Mouse (Mus musculus) frontal cortex, adult (tissue): ENCODE results near the gene Kat2a.

ENCODE experiments used
- ATAC-seq: cut with Nextera tagmentation; 2 replicates; pipeline ENCODE4 v1.9.2; 2017; ENCODE audit warnings: mild to moderate bottlenecking, moderate library complexity, mixed read lengths; ENCODE audit not compliant: low TSS enrichment

The Kat2a gene

DNA sequence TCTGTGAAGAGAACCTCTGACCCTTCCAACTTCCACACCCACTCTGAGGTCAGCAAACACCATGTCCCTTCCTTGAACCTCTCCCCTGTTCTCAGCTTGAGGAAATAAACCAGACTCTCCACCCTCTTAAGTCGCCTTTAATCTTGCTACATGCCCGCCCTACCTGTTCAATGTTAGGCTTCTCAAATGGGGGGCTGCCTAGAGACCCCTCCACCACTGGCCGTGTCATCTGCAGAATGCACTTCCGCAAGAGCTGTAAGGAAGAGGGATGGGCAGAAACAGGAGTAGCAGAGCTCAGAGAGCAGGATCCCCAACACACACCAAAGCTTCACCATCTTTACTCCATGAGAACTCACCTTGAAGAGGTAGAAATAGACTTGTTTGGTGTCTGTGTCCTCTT lies 1.3 kb downstream of the Kat2a start:
- ATAC-seq = no peak

DNA sequence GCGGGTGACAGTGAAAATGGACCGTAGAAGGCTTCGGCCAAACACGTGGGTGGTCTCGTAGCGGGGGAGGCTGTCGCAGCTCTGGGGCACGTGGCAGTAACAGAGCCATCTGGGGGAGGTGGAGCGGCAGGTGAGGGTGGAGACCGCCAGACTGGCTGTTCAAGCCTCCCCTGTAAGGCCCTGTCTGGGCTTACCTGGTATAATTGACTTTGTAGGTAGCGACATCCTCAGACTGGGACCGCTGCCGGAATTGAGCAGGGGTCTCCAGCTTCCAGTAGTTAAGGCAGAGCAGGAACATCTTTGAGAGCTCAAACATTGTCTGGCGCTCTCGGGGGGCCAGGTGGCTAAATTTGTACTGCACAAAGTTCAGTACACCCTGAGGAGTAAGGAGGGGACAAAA lies 1.7 kb downstream of the Kat2a start:
- no peak for ATAC-seq

DNA sequence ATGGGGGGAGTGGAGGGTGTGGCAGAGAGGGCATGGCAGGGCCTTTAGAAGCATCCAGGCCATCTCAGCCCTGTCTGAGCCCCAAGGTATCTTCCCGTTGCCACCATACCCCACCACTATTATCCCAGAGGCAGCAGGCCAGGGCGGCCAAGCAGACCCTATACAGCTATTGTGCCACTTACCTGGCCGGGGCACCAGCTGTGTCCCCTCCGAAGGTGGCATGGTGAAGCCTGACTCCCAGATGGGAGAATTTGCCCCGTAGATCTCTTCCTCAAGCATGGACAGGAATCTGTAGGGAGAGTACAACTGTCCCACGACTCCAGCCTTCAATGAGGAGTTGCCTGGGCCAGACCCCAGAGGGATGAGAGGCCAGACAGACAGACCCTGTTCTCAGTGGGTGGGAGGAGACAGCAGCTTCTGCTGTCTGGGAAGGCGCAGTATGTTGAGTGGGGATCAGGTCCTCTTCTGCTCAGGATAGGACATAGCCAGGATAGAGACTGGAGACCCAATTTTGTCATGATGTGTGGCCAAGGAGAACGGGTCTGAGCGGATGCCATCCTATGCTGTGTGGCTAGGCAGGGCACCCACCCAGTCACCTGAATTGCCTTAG lies 3.0 kb downstream of the Kat2a start:
- ATAC-seq = no peak

- no peak for ATAC-seq
These were observed 7.0 kb downstream of the Kat2a start for GRCm38 (mm10) chr11:100705095-100705747.

- no peak for ATAC-seq
These were observed 8.3 kb downstream of the Kat2a start, which contains the start of gene Dhx58 for GRCm38 (mm10) chr11:100703851-100704531. Dhx58 (minus strand) TSS chr11:100704271.

- no peak for ATAC-seq
These were observed 8.9 kb downstream of the Kat2a start for GRCm38 (mm10) chr11:100703366-100703765.

DNA sequence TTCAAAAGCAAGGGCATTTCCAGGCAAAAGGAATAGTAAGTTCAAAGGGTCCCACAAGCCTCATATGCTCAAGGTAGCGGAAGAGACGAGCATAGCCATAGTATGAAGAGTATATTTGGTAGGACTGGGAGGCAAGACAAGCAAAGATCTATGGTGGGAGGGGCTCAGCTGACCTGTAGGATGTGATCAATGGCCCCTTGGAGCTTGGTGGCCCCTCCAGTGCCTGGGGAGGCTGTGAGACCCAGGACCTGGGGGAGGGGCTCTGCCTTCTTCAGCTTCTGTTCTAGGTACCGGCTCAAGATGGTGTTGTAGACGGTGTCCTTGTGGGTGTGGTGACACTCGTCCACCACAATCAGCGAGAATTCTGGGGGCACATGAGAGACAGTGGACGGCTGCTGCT lies 9.4 kb downstream of the Kat2a start:
- ATAC-seq = no peak

DNA sequence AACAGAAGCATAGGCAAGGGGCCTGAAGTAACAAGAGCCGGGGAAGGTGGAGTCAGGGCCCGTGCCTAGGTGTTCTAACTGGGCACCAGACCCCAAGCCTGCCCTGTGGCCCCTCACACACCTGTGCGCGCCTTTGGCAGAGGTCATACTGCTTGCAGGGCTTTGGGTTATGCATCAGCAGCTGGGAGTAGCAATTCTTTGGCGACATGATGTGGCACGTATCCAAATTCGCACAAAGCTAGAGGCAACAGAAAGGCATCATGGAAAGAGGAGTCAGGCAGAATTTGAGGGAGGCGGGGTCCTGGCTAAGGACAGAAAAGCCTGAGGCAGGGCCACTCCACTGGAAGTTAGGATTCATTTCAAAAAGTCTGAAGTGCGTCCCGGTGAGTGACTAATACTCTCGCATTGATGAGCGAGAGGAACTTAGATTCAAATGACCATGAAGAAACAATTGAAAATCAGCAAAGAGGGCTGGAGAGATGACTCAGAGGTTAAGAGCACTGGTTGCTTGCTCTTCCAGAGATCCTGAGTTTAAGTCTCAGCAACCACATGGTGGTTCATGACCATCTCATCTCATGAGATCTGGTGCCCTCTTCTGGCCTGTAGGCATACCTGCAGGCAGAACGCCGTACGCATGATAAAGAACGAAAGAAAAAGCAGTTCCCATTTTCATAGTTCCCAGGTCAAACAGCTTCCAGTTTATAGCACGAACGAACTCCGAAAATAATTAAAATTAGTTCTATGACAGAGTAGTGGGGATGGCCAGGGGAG lies 10.0 kb downstream of the Kat2a start:
- 0 out of 2 replicates have a peak, but pooled peaks have one; percentile 54 for ATAC-seq

DNA sequence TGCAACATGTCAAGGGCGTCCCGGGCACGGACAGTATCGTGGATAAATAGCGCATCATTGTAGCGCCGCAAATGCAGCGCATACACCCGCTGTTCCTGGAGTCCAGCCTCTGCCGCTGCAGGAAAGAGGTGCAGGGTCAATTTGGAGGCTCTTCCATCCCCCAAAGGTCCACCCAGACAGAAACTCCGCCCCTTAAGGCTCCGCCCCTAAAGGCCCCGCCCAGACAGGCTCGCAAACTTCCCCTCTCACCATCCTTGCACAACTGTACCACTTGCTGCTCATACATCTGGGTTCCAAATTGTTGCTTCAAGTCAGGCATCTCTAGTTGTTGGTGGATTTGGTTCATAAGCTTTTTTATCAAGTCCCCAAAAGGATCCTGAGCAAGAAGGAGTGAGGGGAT lies 11.0 kb downstream of the Kat2a start:
- no peak for ATAC-seq

- ATAC-seq = no peak
These were observed 11.6 kb downstream of the Kat2a start for GRCm38 (mm10) chr11:100700710-100701109.

DNA sequence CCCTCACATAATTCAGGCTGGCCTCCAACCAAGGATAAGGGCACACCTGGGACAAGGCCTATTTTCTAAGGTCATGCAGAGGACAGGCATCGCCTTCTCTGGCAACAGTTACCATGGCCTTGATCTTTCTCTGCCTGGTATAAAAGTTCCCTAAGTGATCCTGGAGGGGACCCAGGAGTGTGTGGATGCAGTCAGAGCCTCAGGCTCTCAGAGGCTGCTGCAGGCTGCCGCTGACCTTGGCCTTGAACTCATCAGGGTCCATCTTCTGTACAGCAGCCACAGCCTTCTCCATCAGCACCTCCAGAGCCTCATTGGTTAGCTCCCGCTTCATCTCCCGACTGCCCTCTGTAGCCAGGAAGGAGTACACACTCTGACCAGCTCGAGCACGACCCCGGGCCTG lies 14.3 kb downstream of the Kat2a start:
- no peak for ATAC-seq

DNA sequence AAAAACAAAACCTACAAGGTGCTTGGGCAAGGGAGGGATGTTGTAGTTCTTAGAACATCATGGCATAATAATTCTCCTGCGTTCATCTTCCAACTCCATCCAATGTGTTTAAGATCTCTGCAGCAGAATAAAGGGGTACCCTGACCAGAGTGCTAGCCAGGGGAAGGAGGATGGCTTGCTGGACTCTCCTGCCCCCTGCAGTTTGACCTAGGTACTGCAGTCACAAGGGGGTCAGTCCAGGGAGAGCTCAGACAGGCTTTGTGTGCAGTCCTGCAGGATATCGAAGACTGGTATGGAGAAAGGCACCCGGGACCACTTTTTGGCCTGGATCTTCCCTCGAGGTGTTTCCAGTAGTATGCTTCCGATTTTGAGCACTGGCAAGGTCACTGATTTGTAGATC lies 17.3 kb downstream of the Kat2a start:
- no peak for ATAC-seq

DNA sequence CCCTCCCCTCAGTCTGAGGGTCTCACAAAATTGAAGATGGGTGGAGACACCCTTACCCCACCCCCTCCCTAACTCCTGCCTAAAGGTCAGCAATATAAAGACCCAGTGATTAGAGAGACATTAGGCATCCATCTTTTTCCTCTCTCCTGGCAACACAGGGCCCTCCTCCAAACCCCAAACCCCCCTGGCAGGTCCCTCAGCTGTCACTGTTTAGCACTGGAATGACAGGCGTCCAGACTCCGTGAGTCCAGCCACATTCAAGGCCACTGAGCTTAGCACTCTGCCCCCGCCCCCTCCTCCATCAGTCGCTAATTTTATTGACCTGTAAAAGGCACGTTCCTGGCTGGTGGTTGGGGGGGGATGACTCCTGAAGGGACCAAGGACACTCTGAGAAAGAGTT lies 19.1 kb downstream of the Kat2a start:
- no peak for ATAC-seq

DNA sequence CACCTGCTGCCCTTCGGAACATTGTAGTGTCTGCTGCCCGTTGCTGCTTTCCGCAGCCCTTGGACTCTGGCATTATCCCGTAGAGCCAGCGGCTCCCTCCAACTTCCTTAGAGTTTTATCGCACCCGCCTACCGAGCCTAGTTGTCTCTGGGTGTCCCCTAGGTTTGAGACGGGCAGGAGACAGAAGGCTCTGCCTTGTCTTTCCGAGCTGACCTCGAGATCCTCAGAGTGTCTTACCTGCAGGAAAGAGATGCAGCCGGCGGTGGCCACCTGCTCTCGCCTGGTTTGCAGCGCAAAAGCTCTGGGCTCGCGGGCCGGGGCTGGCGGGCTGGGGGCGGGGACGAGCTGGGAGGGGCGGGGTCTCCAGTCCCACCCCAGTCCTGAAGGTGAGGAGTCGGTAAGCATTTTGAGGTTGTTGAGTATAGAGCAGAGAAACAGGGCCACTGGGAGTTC lies 20.1 kb downstream of the Kat2a start, which contains the start of gene Zfp385c:
Gene Zfp385c, minus strand, starts transcription at position 292 of the 453 bp plus-strand sequence.
- ATAC-seq = no peak

- peak; percentile 23; the same call in 1 of the 2 replicates for ATAC-seq
These were observed 21.9 kb downstream of the Kat2a start for GRCm38 (mm10) chr11:100690389-100690788.

GRCm38 (mm10) chr11:100688443-100688842 lies 23.8 kb downstream of the Kat2a start:
- no peak for ATAC-seq

DNA sequence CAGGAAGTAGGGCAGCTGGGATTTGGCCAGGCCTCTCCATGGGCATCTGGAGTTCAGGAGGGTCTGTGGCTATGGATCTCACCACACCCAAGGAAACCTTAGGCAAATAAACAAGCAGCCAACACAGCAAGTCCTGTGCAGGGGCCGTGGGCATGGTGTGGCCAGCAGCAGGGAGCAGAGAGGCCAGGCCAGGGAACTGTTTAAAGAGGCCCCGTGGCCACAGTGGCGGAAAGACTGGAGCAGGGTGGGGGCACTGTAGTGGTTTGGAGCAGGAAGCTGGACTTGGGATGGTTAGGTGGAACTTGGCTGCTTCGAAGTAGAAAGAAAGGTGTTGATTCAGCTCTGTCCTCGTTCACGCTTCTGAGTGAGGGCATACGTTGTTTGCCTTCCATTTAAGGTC lies 25.0 kb downstream of the Kat2a start:
- ATAC-seq = no peak

GRCm38 (mm10) chr11:100685371-100685770 lies 26.9 kb downstream of the Kat2a start:
- ATAC-seq = no peak

DNA sequence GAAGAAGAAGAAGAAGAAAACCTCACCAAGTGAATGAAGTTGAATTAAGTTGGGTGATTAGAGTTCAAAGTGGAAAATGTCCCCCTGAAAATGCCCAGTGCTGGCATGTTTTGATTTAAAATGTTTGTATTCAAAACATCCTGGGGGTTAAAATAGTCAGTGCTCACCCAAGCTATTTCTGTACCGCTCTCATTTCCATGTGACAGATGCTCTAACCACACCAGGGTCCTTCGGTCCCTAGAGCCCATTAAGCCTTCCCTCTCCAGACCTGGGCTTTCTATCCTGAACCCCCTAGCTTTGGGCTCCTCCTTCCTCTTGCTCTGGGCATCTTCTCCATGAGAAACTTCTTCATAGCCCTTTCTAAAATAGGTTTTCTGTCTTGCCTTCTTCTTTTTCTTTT lies 28.2 kb downstream of the Kat2a start:
- no peak for ATAC-seq

DNA sequence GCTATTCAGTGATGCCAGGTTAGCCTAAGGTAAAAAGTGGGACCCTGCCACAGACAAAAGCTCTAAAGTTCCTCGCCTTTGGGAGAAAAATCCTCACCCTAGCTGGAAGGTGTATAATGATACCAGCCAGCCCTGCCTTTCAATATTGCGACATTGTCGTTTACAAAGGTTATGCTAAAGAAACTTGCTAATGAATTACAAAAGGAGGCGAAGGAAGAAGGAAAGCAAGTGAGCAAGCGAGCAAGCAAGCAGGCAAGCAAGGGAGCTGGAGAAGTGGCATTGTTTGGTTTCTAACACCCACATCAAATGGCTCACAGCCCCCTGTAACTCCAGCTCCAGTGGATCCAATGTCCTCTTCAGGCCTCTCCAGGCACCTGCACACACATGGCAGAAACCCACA lies 29.7 kb downstream of the Kat2a start:
- ATAC-seq = no peak

DNA sequence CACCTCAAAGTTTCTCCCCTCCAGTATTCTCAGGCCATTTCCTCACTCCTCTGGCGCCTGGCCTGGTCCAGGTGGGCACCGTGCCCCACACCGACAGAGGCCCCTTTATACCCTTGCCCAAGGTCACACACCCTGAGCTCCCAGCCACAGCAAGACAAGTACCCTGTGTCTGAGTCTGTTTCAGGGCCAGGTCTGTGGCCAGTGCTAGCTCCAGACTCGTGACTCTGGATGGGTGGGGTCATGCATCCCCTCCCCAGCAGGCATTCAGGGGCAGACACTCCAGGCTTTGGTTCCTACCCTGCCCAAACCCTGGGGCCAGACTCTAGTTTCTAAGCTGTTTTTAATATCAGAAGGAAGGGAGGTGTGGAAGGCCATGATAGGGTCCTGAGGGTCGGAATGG lies 30.4 kb downstream of the Kat2a start:
- no peak for ATAC-seq

- ATAC-seq = no peak
These were observed 34.5 kb downstream of the Kat2a start for GRCm38 (mm10) chr11:100677810-100678209.
